Mouse (Mus musculus): ENCODE data around the gene Adam10.

DNA sequence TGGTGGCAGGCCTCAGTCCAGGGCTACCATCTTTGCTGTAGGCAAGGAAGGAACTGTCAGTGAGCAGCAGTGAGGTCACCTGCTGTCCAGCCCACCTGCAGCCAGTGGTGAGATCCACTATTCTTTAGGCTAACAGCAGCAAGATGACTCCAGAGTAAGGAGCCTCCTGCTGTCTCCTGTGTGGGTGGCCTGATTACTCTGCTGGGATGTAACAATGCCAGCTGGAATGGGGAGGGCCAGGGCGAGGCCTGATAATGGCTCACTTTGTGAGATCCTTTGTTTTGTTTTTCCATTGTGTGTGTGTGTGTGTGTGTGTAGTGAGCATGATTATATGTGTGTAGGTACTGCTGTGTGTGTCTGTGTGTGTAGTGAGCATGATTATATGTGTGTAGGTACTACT is 138.6 kb downstream of the Adam10 start:
- TF ChIP-seq POLR2A (IDR thresholded peaks at IDR 0.05; ENCODE audit: borderline replicate concordance, low read depth, low read length) (no peak), CTCF (IDR thresholded peaks at IDR 0.05; ENCODE audit: low read depth, low read length) (no peak)
